Mouse (Mus musculus) heart, embryonic 12.5 days (tissue): ENCODE data around the gene Peak1. TPM values are rescaled to one million over a fixed set of nuclear protein-coding genes. Genes with fewer than 3 reads are reported as not detected.

Experiments used
- ATAC-seq: fragments of 200-750 bp; cut with Nextera tagmentation; 2 replicates; pipeline ENCODE4 v1.8.0; 2017; ENCODE audit warnings: moderate TSS enrichment, moderate library complexity; ENCODE audit not compliant: insufficient number of reproducible peaks, low FRiP score
- H3K27ac ChIP-seq: fragments of 300-500 bp; sonication (generic); 2 replicates; pipeline ENCODE4 v1.5.1; 2016; ENCODE audit warnings: mild to moderate bottlenecking, moderate library complexity; ENCODE audit not compliant: poor library complexity, severe bottlenecking
- H3K27me3 ChIP-seq: fragments of 300-500 bp; sonication (generic); replicated peaks from 2 replicates; pipeline ENCODE4 v1.6.1; 2016; ENCODE audit warnings: mild to moderate bottlenecking, moderate library complexity
- H3K36me3 ChIP-seq: fragments of 300-500 bp; sonication (generic); 2 replicates; pipeline ENCODE4 v1.6.1; 2016; ENCODE audit warnings: mild to moderate bottlenecking, moderate library complexity
- H3K4me1 ChIP-seq: fragments of 300-500 bp; sonication (generic); replicated peaks from 2 replicates; pipeline ENCODE4 v1.6.1; 2016; ENCODE audit warnings: mild to moderate bottlenecking
- H3K4me2 ChIP-seq: fragments of 300-500 bp; sonication (generic); 2 replicates; pipeline ENCODE4 v1.6.1; 2016; ENCODE audit warnings: mild to moderate bottlenecking, moderate library complexity
- H3K4me3 ChIP-seq: fragments of 300-500 bp; sonication (generic); 2 replicates; pipeline ENCODE4 v1.5.1; 2016; ENCODE audit warnings: mild to moderate bottlenecking
- H3K9ac ChIP-seq: fragments of 300-500 bp; sonication (generic); 2 replicates; pipeline ENCODE4 v1.6.1; 2016; ENCODE audit warnings: mild to moderate bottlenecking, moderate library complexity
- H3K9me3 ChIP-seq: fragments of 300-500 bp; sonication (generic); replicated peaks from 2 replicates; pipeline ENCODE4 v1.6.1; 2016; ENCODE audit warnings: mild to moderate bottlenecking, moderate library complexity
- WGBS: fragments of 180-500 bp; shearing (Covaris S2); methylation state at CpG from one replicate; pipeline ENCODE4 v1.1.7; 2016; 5-methylcytosine and 5-hydroxymethylcytosine counted together
- polyA plus RNA-seq: library from polyadenylated mRNA; unstranded; fragments of >200 nt; fragmentation: Nextera tagmentation; extraction: Ambion mirVana; gene quantifications from 2 replicates; pipeline ENCODE4 v1.2.1, GENCODE M21; 2016

Gene Peak1
- polyA plus RNA-seq, 1 experiment from 2014 or later, result 15.0 TPM

- 21% methylated on average over 8 of the region's 8 CpGs for WGBS
- H3K4me2 ChIP-seq, result peak overlapping the region; percentile 37
These were observed 152.9 kb downstream of the Peak1 start for GRCm38 (mm10) chr9:56265022-56265360.

GRCm38 (mm10) chr9:56264308-56265021 is 153.4 kb downstream of the Peak1 start:
- 51% methylated on average over 7 of the region's 7 CpGs for WGBS
- Histone ChIP-seq H3K27ac (no peak overlapping the region), H3K27me3 (no peaks in the 10 kb centered on the region), H3K9ac (no peak overlapping the region), H3K9me3 (peaks cover 5% of the 10 kb centered on the region), H3K36me3 (no peaks in the 10 kb centered on the region), H3K4me3 (no peak overlapping the region), H3K4me2 (peak overlapping the region; percentile 37), H3K4me1 (peaks cover 48% of the 10 kb centered on the region)
- no peak for ATAC-seq

More at GRCm38 (mm10) chr9:56265022-56265360, 152.9 kb downstream of the Peak1 start:
- Histone ChIP-seq H3K27ac (no peak overlapping the region), H3K36me3 (no peaks in the 10 kb centered on the region), H3K9me3 (peaks cover 5% of the 10 kb centered on the region), H3K9ac (no peak overlapping the region), H3K4me1 (peaks cover 42% of the 10 kb centered on the region), H3K27me3 (no peaks in the 10 kb centered on the region), H3K4me3 (no peak overlapping the region)
- no peak for ATAC-seq

GRCm38 (mm10) chr9:56263055-56263454 is 154.8 kb downstream of the Peak1 start:
- Histone ChIP-seq H3K27me3 (no peaks in the 10 kb centered on the region), H3K4me3 (no peak overlapping the region), H3K9me3 (peaks cover 5% of the 10 kb centered on the region), H3K4me2 (no peak overlapping the region), H3K9ac (no peak overlapping the region), H3K27ac (no peak overlapping the region), H3K4me1 (peaks cover 51% of the 10 kb centered on the region), H3K36me3 (peaks cover 11% of the 10 kb centered on the region)
- 49% methylated on average over 1 of the region's 1 CpGs for WGBS
- ATAC-seq, result no peak

GRCm38 (mm10) chr9:56260495-56261136 is 157.3 kb downstream of the Peak1 start:
- peaks cover 20% of the 10 kb centered on the region for H3K36me3 ChIP-seq
- H3K4me3 ChIP-seq, result no peak overlapping the region
- no peak overlapping the region for H3K4me2 ChIP-seq
- H3K9ac ChIP-seq, result no peak overlapping the region
- no peak for ATAC-seq
- WGBS, result 79% methylated on average over 14 of the region's 14 CpGs
- H3K27me3 ChIP-seq, result no peaks in the 10 kb centered on the region
- H3K9me3 ChIP-seq, result peaks cover 5% of the 10 kb centered on the region
- no peak overlapping the region for H3K27ac ChIP-seq
- peaks cover 38% of the 10 kb centered on the region for H3K4me1 ChIP-seq

GRCm38 (mm10) chr9:56259790-56260494 is 157.9 kb downstream of the Peak1 start:
- WGBS, result 52% methylated on average over 22 of the region's 22 CpGs
- Histone ChIP-seq H3K27me3 (no peaks in the 10 kb centered on the region), H3K9ac (no peak overlapping the region), H3K4me3 (no peak overlapping the region), H3K9me3 (peaks cover 5% of the 10 kb centered on the region), H3K27ac (peak overlapping the region; percentile 21; the same call in 1 of the 2 replicates), H3K4me2 (peak overlapping the region; percentile 3), H3K36me3 (peaks cover 20% of the 10 kb centered on the region), H3K4me1 (peaks cover 36% of the 10 kb centered on the region)
- peak; percentile 68 for ATAC-seq

GRCm38 (mm10) chr9:56258261-56258790 is 159.5 kb downstream of the Peak1 start:
- Histone ChIP-seq H3K9ac (no peak overlapping the region), H3K27ac (no peak overlapping the region), H3K4me1 (peaks cover 31% of the 10 kb centered on the region), H3K4me3 (no peak overlapping the region), H3K4me2 (no peak overlapping the region), H3K27me3 (no peaks in the 10 kb centered on the region), H3K9me3 (peaks cover 5% of the 10 kb centered on the region), H3K36me3 (peaks cover 20% of the 10 kb centered on the region)
- ATAC-seq, result no peak
- WGBS, result 93% methylated on average over 10 of the region's 10 CpGs

GRCm38 (mm10) chr9:56257227-56258000 is 160.5 kb downstream of the Peak1 start:
- no peak overlapping the region for H3K9ac ChIP-seq
- no peak overlapping the region for H3K27ac ChIP-seq
- H3K4me1 ChIP-seq, result peaks cover 32% of the 10 kb centered on the region
- 87% methylated on average over 20 of the region's 20 CpGs for WGBS
- H3K36me3 ChIP-seq, result peaks cover 20% of the 10 kb centered on the region
- H3K9me3 ChIP-seq, result peaks cover 5% of the 10 kb centered on the region
- no peak overlapping the region for H3K4me3 ChIP-seq
- H3K4me2 ChIP-seq, result no peak overlapping the region
- H3K27me3 ChIP-seq, result no peaks in the 10 kb centered on the region
- ATAC-seq, result no peak

- Histone ChIP-seq H3K27me3 (no peaks in the 10 kb centered on the region), H3K4me2 (no peak overlapping the region), H3K4me3 (no peak overlapping the region), H3K9ac (no peak overlapping the region), H3K9me3 (peaks cover 5% of the 10 kb centered on the region), H3K4me1 (peaks cover 26% of the 10 kb centered on the region), H3K27ac (no peak overlapping the region), H3K36me3 (peaks cover 20% of the 10 kb centered on the region)
- ATAC-seq, result no peak
- WGBS, result 87% methylated on average over 6 of the region's 6 CpGs
These were observed 162.0 kb downstream of the Peak1 start for GRCm38 (mm10) chr9:56255676-56256432.

- Histone ChIP-seq H3K36me3 (peaks cover 16% of the 10 kb centered on the region), H3K9ac (no peak overlapping the region), H3K4me2 (no peak overlapping the region), H3K4me3 (no peak overlapping the region), H3K4me1 (peaks cover 37% of the 10 kb centered on the region), H3K27me3 (no peaks in the 10 kb centered on the region), H3K9me3 (no peaks in the 10 kb centered on the region), H3K27ac (no peak overlapping the region)
- no peak for ATAC-seq
- 76% methylated on average over 8 of the region's 8 CpGs for WGBS
These were observed 173.5 kb downstream of the Peak1 start for GRCm38 (mm10) chr9:56244336-56244735.

- no peak overlapping the region for H3K9ac ChIP-seq
- no peak overlapping the region for H3K4me3 ChIP-seq
- ATAC-seq, result no peak
- WGBS, result 72% methylated on average over 7 of the region's 7 CpGs
- no peak overlapping the region for H3K4me2 ChIP-seq
- H3K27me3 ChIP-seq, result no peaks in the 10 kb centered on the region
- peaks cover 41% of the 10 kb centered on the region for H3K4me1 ChIP-seq
- H3K27ac ChIP-seq, result no peak overlapping the region; the same call in 1 of the 2 replicates
- peaks cover 16% of the 10 kb centered on the region for H3K36me3 ChIP-seq
- H3K9me3 ChIP-seq, result no peaks in the 10 kb centered on the region
These were observed 174.0 kb downstream of the Peak1 start for GRCm38 (mm10) chr9:56243885-56244284.
